Mouse (Mus musculus): ENCODE measurements at regions not wholly inside any gene's neighbourhood (a gene's known extent, or its start where the extent isn't known, plus 50 kb on each side); places are given as distances from the start of the nearest gene placed in this dataset.

DNA sequence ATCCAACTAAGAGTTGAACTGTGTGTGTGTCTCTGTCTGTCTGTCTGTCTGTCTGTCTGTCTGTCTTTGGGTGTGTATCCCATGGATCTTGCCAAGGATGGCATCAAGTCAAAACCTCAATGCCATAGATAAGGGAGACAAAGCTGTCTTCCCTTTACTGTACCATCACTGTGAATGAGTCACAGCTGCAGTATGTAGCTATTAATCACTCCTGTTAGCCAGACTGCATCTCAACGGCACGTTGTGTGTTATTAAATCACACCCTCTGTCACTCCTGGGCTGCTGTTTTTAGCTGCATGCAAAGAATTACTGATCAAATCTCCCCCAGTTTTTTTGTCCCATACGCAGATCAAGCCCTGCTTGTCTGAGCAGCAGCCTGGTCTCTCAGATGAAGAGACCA, 91.6 kb downstream of the Cbln1 start:
- TF ChIP-seq CTCF (IDR thresholded peaks at IDR 0.05) (no peak), EP300 (IDR thresholded peaks at IDR 0.05) (no peak)

Measured in lung, postnatal 0 days (tissue).